Mouse (Mus musculus): ENCODE measurements at regions not wholly inside any gene's neighbourhood (a gene's known extent, or its start where the extent isn't known, plus 50 kb on each side); places are given as distances from the start of the nearest gene placed in this dataset.

- H3K4me3 ChIP-seq (ENCODE audit: low read depth, low read length): no peak overlapping the region
- H3K4me2 ChIP-seq (ENCODE audit: low read length): no peak overlapping the region
- ATAC-seq (replicated peaks; ENCODE audit: low FRiP score, low TSS enrichment, low read depth) (0 out of 2 replicates have a peak, but pooled peaks have one; percentile 70), DNase-seq (ENCODE audit: low spot score) (peak; percentile 67)
- H3K27me3 ChIP-seq (replicated peaks; ENCODE audit: control insufficient read depth, insufficient read depth, low read length): no peaks in the 10 kb centered on the region
- 19% methylated on average over 5 of the region's 5 CpGs for WGBS
- no peaks in the 10 kb centered on the region; the same call in 1 of the 2 replicates for H3K4me1 ChIP-seq (replicated peaks; ENCODE audit: control insufficient read depth, insufficient read depth, low read length)
- no peak overlapping the region for H3K9ac ChIP-seq (ENCODE audit: low read length)
- H3K27ac ChIP-seq (ENCODE audit: low read depth): no peak overlapping the region
- H3K36me3 ChIP-seq (ENCODE audit: control insufficient read depth, insufficient read depth, low read length): no peaks in the 10 kb centered on the region
- no peaks in the 10 kb centered on the region for H3K9me3 ChIP-seq (ENCODE audit: control insufficient read depth, low read length)
These were observed 304.2 kb downstream of the Gm9195 start for GRCm38 (mm10) chr14:72187329-72187984.

GRCm38 (mm10) chr14:72175751-72176150 is 315.9 kb downstream of the Gm9195 start:
- ATAC-seq (replicated peaks; ENCODE audit: low FRiP score, low TSS enrichment, low read depth) (no peak), DNase-seq (ENCODE audit: low spot score) (no peak)
- no peak overlapping the region for H3K4me3 ChIP-seq (ENCODE audit: low read depth, low read length)
- H3K9ac ChIP-seq (ENCODE audit: low read length): no peak overlapping the region
- no peak overlapping the region for H3K4me2 ChIP-seq (ENCODE audit: low read length)
- no peaks in the 10 kb centered on the region for H3K27me3 ChIP-seq (replicated peaks; ENCODE audit: control insufficient read depth, insufficient read depth, low read length)
- H3K36me3 ChIP-seq (ENCODE audit: control insufficient read depth, insufficient read depth, low read length): no peaks in the 10 kb centered on the region
- H3K27ac ChIP-seq (ENCODE audit: low read depth): no peak overlapping the region
- no peaks in the 10 kb centered on the region; the same call in 1 of the 2 replicates for H3K4me1 ChIP-seq (replicated peaks; ENCODE audit: control insufficient read depth, insufficient read depth, low read length)
- WGBS: 89% methylated on average over 1 of the region's 1 CpGs
- no peaks in the 10 kb centered on the region for H3K9me3 ChIP-seq (ENCODE audit: control insufficient read depth, low read length)

GRCm38 (mm10) chr14:72172549-72173405 is 318.9 kb downstream of the Gm9195 start:
- Histone ChIP-seq H3K4me1 (replicated peaks; ENCODE audit: control insufficient read depth, insufficient read depth, low read length) (peaks cover 4% of the 10 kb centered on the region; the same call in 1 of the 2 replicates), H3K36me3 (ENCODE audit: control insufficient read depth, insufficient read depth, low read length) (no peaks in the 10 kb centered on the region), H3K27ac (ENCODE audit: low read depth) (no peak overlapping the region), H3K4me2 (ENCODE audit: low read length) (no peak overlapping the region), H3K27me3 (replicated peaks; ENCODE audit: control insufficient read depth, insufficient read depth, low read length) (no peaks in the 10 kb centered on the region), H3K9ac (ENCODE audit: low read length) (no peak overlapping the region), H3K4me3 (ENCODE audit: low read depth, low read length) (no peak overlapping the region), H3K9me3 (ENCODE audit: control insufficient read depth, low read length) (no peaks in the 10 kb centered on the region)
- ATAC-seq (replicated peaks; ENCODE audit: low FRiP score, low TSS enrichment, low read depth): peak; percentile 78
- 46% methylated on average over 20 of the region's 20 CpGs for WGBS
- DNase-seq (ENCODE audit: low spot score): no peak

- Histone ChIP-seq H3K4me2 (ENCODE audit: low read length) (no peak overlapping the region), H3K27me3 (replicated peaks; ENCODE audit: control insufficient read depth, insufficient read depth, low read length) (no peaks in the 10 kb centered on the region), H3K9ac (ENCODE audit: low read length) (no peak overlapping the region), H3K27ac (ENCODE audit: low read depth) (no peak overlapping the region), H3K36me3 (ENCODE audit: control insufficient read depth, insufficient read depth, low read length) (no peaks in the 10 kb centered on the region), H3K4me3 (ENCODE audit: low read depth, low read length) (no peak overlapping the region), H3K9me3 (ENCODE audit: control insufficient read depth, low read length) (no peaks in the 10 kb centered on the region), H3K4me1 (replicated peaks; ENCODE audit: control insufficient read depth, insufficient read depth, low read length) (peaks cover 13% of the 10 kb centered on the region)
- 45% methylated on average over 3 of the region's 3 CpGs for WGBS
- DNase-seq (ENCODE audit: low spot score) (no peak), ATAC-seq (replicated peaks; ENCODE audit: low FRiP score, low TSS enrichment, low read depth) (no peak)
These were observed 319.9 kb downstream of the Gm9195 start for GRCm38 (mm10) chr14:72171777-72172176.

- no peaks in the 10 kb centered on the region for H3K9me3 ChIP-seq (ENCODE audit: control insufficient read depth, low read length)
- 5% methylated on average over 13 of the region's 13 CpGs for WGBS
- no peaks in the 10 kb centered on the region for H3K36me3 ChIP-seq (ENCODE audit: control insufficient read depth, insufficient read depth, low read length)
- no peaks in the 10 kb centered on the region for H3K27me3 ChIP-seq (replicated peaks; ENCODE audit: control insufficient read depth, insufficient read depth, low read length)
- no peak overlapping the region for H3K9ac ChIP-seq (ENCODE audit: low read length)
- peaks cover 6% of the 10 kb centered on the region for H3K4me1 ChIP-seq (replicated peaks; ENCODE audit: control insufficient read depth, insufficient read depth, low read length)
- peak overlapping the region; percentile 42 for H3K4me2 ChIP-seq (ENCODE audit: low read length)
- peak; percentile 82 for ATAC-seq (replicated peaks; ENCODE audit: low FRiP score, low TSS enrichment, low read depth)
- DNase-seq (ENCODE audit: low spot score): peak; percentile 74
- H3K27ac ChIP-seq (ENCODE audit: low read depth): 0 out of 2 replicates have a peak overlapping the region, but pooled peaks have one; percentile 43
- peak overlapping the region; percentile 7; the same call in 1 of the 2 replicates for H3K4me3 ChIP-seq (ENCODE audit: low read depth, low read length)
These were observed 332.9 kb downstream of the Gm9195 start for GRCm38 (mm10) chr14:72158537-72159323.

- Histone ChIP-seq H3K4me3 (ENCODE audit: low read depth, low read length) (no peak overlapping the region), H3K9ac (ENCODE audit: low read length) (no peak overlapping the region), H3K27me3 (replicated peaks; ENCODE audit: control insufficient read depth, insufficient read depth, low read length) (no peaks in the 10 kb centered on the region), H3K9me3 (ENCODE audit: control insufficient read depth, low read length) (no peaks in the 10 kb centered on the region), H3K27ac (ENCODE audit: low read depth) (no peak overlapping the region), H3K4me2 (ENCODE audit: low read length) (no peak overlapping the region), H3K36me3 (ENCODE audit: control insufficient read depth, insufficient read depth, low read length) (no peaks in the 10 kb centered on the region), H3K4me1 (replicated peaks; ENCODE audit: control insufficient read depth, insufficient read depth, low read length) (peaks cover 6% of the 10 kb centered on the region)
- DNase-seq (ENCODE audit: low spot score) (no peak), ATAC-seq (replicated peaks; ENCODE audit: low FRiP score, low TSS enrichment, low read depth) (no peak)
- WGBS: 33% methylated on average over 11 of the region's 11 CpGs
These were observed 336.3 kb downstream of the Gm9195 start for GRCm38 (mm10) chr14:72155197-72155907.

- Histone ChIP-seq H3K4me3 (ENCODE audit: low read depth, low read length) (no peak overlapping the region), H3K36me3 (ENCODE audit: control insufficient read depth, insufficient read depth, low read length) (no peaks in the 10 kb centered on the region), H3K27me3 (replicated peaks; ENCODE audit: control insufficient read depth, insufficient read depth, low read length) (no peaks in the 10 kb centered on the region), H3K4me2 (ENCODE audit: low read length) (no peak overlapping the region), H3K4me1 (replicated peaks; ENCODE audit: control insufficient read depth, insufficient read depth, low read length) (0 out of 2 replicates have a peak, but pooled peaks cover 6% of the 10 kb centered on the region), H3K9ac (ENCODE audit: low read length) (no peak overlapping the region), H3K27ac (ENCODE audit: low read depth) (no peak overlapping the region), H3K9me3 (ENCODE audit: control insufficient read depth, low read length) (no peaks in the 10 kb centered on the region)
- ATAC-seq (replicated peaks; ENCODE audit: low FRiP score, low TSS enrichment, low read depth) (no peak), DNase-seq (ENCODE audit: low spot score) (no peak)
- WGBS: 71% methylated on average over 4 of the region's 4 CpGs
These were observed 340.0 kb downstream of the Gm9195 start for GRCm38 (mm10) chr14:72151676-72152075.

- 18% methylated on average over 4 of the region's 4 CpGs for WGBS
- no peak overlapping the region for H3K27ac ChIP-seq (ENCODE audit: low read depth)
- H3K9ac ChIP-seq (ENCODE audit: low read length): no peak overlapping the region
- H3K4me1 ChIP-seq (replicated peaks; ENCODE audit: control insufficient read depth, insufficient read depth, low read length): 0 out of 2 replicates have a peak, but pooled peaks cover 6% of the 10 kb centered on the region
- H3K4me3 ChIP-seq (ENCODE audit: low read depth, low read length): no peak overlapping the region
- no peak overlapping the region for H3K4me2 ChIP-seq (ENCODE audit: low read length)
- no peaks in the 10 kb centered on the region for H3K9me3 ChIP-seq (ENCODE audit: control insufficient read depth, low read length)
- H3K27me3 ChIP-seq (replicated peaks; ENCODE audit: control insufficient read depth, insufficient read depth, low read length): no peaks in the 10 kb centered on the region
- H3K36me3 ChIP-seq (ENCODE audit: control insufficient read depth, insufficient read depth, low read length): no peaks in the 10 kb centered on the region
- ATAC-seq (replicated peaks; ENCODE audit: low FRiP score, low TSS enrichment, low read depth): peak; percentile 65
- no peak for DNase-seq (ENCODE audit: low spot score)
These were observed 342.2 kb downstream of the Gm9195 start for GRCm38 (mm10) chr14:72149463-72149862.
